Mouse (Mus musculus): ENCODE data around the gene Vwf. TPM values are rescaled to one million over a fixed set of nuclear protein-coding genes. Genes with fewer than 3 reads are reported as not detected.
A peak's percentile ranks its signal among the peaks of the same experiment; 100 is the strongest.

Vwf gene
- total RNA-seq, 1 experiment from 2014 or later = 15.3 TPM

- ATAC-seq (replicated peaks; ENCODE audit: low read depth, poor library complexity, severe bottlenecking) = peak; percentile 77
Observed at GRCm38 (mm10) chr6:125583666-125584065, 37.1 kb downstream of the Vwf start.

GRCm38 (mm10) chr6:125584266-125584665 lies 37.7 kb downstream of the Vwf start:
- ATAC-seq (replicated peaks; ENCODE audit: low read depth, poor library complexity, severe bottlenecking) = no peak

GRCm38 (mm10) chr6:125585579-125585978 lies 39.0 kb downstream of the Vwf start:
- ATAC-seq (replicated peaks; ENCODE audit: low read depth, poor library complexity, severe bottlenecking) = no peak

GRCm38 (mm10) chr6:125586042-125586566 lies 39.5 kb downstream of the Vwf start:
- ATAC-seq (replicated peaks; ENCODE audit: low read depth, poor library complexity, severe bottlenecking) = no peak

- no peak for ATAC-seq (replicated peaks; ENCODE audit: low read depth, poor library complexity, severe bottlenecking)
Observed at GRCm38 (mm10) chr6:125588241-125588640, 41.7 kb downstream of the Vwf start.

DNA sequence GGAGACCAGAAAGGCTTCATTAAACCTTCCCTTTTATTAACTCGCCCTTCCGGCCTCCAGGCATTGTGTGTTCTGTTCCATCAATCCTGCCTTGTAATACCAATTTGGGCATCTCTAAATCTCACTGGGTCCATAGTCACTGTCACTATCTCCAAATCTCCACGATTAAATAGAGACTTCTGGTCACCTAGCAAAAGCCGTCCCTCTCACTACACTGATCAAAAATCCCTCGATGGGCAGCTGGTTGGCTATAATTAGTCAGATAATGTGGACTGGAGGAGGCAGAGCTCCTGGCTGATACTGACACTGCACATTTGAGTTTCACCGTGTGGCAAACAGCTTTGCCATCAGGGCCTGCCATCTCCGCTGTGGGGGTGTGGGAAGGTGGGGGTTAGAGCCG lies 42.5 kb downstream of the Vwf start:
- ATAC-seq (replicated peaks; ENCODE audit: low read depth, poor library complexity, severe bottlenecking) = no peak

GRCm38 (mm10) chr6:125590056-125590455 lies 43.5 kb downstream of the Vwf start:
- ATAC-seq (replicated peaks; ENCODE audit: low read depth, poor library complexity, severe bottlenecking) = no peak

- no peak for ATAC-seq (replicated peaks; ENCODE audit: low read depth, poor library complexity, severe bottlenecking)
Observed at GRCm38 (mm10) chr6:125590471-125590870, 43.9 kb downstream of the Vwf start.

DNA sequence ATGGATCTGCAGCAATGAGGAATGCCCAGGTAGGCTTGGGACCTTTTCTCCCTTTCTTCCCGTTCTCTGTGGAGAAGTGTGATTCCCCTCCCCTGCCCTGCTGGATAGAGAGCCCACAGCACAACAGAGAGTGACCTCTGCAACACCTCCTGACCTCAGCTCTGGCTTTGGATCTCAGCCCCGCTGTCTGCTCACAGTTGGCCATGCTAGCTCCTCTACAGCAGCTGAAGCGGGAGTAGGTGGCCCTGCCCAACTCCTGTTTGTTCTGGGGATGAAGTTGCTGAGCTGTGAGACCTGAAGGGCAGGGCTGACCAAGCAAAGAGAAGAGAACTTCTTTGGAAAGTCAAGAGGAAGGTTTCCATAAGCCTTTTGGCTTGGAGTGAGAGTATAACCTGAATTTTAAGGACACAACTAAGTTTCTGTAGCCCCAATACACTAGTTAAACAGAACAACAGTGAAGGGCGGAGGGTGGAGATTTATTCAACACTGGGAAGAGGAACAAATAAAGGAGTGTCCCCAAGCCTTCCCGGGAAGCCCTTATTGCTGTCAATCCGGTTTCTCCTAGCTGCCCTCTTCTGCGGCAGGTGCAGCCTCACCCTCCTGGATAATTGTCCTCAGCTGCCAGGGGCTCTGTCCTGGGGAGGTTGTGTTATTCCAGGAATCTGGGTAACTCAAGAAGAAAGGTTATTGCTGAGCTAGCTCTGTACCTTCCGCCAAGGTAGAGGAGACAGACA lies 45.2 kb downstream of the Vwf start:
- no peak for ATAC-seq (replicated peaks; ENCODE audit: low read depth, poor library complexity, severe bottlenecking)

GRCm38 (mm10) chr6:125592536-125592935 lies 46.0 kb downstream of the Vwf start:
- no peak for ATAC-seq (replicated peaks; ENCODE audit: low read depth, poor library complexity, severe bottlenecking)

DNA sequence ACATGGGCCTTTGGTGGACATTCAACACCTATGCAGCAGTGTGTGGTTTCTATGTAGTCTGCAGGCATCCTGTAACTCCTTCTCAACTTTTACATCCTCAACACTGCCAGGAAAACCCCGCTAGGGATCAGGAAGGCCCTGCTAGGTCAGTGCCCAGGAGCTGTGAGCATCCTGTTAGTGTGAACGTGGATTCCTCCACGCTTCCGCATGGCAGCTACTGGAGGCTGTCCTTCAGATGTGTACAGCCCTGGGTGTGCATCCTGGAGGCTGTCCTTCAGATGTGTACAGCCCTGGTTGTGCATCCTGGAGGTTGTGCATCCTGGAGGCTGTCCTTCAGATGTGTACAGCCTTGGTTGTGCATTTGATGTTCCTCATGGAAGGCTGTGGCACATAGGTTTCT lies 47.7 kb downstream of the Vwf start:
- no peak for ATAC-seq (replicated peaks; ENCODE audit: low read depth, poor library complexity, severe bottlenecking)

- peak; percentile 77 for ATAC-seq (replicated peaks; ENCODE audit: low read depth, poor library complexity, severe bottlenecking)
Observed at GRCm38 (mm10) chr6:125594825-125595224, 48.3 kb downstream of the Vwf start.

- ATAC-seq (replicated peaks; ENCODE audit: low read depth, poor library complexity, severe bottlenecking) = no peak
Observed at GRCm38 (mm10) chr6:125596701-125597318, 50.2 kb downstream of the Vwf start.

GRCm38 (mm10) chr6:125597716-125598115 lies 51.1 kb downstream of the Vwf start:
- ATAC-seq (replicated peaks; ENCODE audit: low read depth, poor library complexity, severe bottlenecking) = no peak

DNA sequence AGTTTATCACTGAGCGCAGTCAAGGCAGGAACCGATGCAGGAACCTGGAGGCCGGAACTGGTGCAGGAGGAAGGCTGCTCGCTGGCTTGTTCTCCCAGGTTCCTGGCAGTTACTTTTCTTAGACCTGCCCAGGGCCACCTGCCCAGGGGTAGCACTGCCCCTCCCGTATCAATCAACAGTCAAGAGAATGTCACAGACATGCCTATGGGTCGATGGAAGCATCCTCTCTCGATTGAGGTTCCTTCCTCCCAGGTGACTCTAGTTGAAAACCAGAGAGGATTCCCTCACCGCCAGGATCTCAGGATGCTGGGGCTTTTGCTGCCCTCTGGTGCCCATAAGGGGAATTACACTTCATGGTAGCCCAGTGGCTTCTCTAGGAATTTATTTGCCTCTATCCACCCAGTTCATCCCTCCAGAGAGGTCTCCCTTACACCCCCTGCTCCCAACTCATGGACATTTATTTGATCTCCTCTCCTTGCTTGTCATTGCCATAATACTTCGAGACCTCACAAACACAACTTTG lies 53.5 kb downstream of the Vwf start:
- ATAC-seq (replicated peaks; ENCODE audit: low read depth, poor library complexity, severe bottlenecking) = peak; percentile 49

- no peak for ATAC-seq (replicated peaks; ENCODE audit: low read depth, poor library complexity, severe bottlenecking)
Observed at GRCm38 (mm10) chr6:125600669-125601068, 54.1 kb downstream of the Vwf start.

DNA sequence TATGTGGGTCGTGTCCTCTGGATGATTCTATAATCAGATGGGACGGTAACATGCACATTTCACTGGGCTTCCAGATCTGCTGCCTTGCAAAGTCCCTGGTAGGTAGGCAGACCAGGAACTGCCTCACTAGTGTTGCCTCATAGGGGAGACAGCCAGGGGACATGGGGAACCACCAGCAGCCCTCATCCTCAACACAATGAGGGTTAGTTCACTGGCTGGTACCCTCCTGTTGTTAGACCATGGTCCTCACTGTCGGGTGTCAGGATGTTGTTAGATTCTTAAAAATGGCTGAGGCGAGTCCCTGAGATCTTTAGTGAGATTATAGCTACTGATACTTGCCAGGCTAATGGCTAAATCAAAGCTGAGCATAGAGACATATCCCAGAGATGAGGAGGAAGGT lies 54.6 kb downstream of the Vwf start:
- ATAC-seq (replicated peaks; ENCODE audit: low read depth, poor library complexity, severe bottlenecking) = no peak

DNA sequence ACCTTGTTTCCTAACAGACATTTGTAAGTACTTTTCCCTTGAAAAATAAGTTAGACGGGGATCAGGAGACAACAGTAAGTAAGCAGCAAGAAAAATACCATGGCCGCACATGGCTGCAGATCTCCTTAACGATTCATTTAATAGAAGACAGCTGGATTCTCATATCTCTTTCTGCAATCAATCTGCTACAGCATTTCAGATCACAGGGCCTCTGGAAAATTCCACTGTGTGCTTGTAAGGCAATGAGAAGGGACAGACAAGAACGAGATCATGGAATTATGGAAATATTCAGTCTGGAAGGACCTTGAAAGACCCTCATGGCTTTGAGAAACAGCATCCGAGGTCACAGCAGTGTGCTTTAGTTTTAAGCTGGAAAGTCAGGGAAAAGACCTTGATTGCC lies 55.2 kb downstream of the Vwf start:
- ATAC-seq (replicated peaks; ENCODE audit: low read depth, poor library complexity, severe bottlenecking) = no peak

DNA sequence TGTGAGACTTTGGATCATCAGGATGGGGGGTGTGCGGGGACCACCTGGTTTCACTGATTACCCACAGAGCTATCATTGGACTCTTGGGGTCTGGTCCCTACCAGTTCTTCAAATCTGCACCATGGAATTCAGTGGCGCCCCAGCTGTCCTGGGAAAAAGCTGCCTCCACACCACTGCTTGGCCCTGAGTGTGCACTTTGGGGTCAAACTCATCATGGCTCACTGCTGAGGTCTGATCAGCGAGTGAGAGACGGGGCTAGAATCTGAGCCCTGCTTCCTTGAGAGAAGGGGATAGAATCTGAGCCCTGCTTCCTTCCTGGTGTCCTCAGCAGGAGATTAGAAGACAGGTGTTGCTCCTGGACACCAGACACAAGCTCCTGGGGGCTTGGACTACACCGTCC lies 55.8 kb downstream of the Vwf start:
- ATAC-seq (replicated peaks; ENCODE audit: low read depth, poor library complexity, severe bottlenecking) = no peak

- ATAC-seq (replicated peaks; ENCODE audit: low read depth, poor library complexity, severe bottlenecking) = peak; percentile 80
Observed at GRCm38 (mm10) chr6:125603234-125603633, 56.7 kb downstream of the Vwf start.

GRCm38 (mm10) chr6:125603678-125604462 lies 57.3 kb downstream of the Vwf start:
- ATAC-seq (replicated peaks; ENCODE audit: low read depth, poor library complexity, severe bottlenecking) = peak; percentile 46

Measured in common myeloid progenitor, adult 5-6 weeks (primary cell).